Mouse (Mus musculus): Measurements from ENCODE around the gene Col11a2. TPM values are rescaled to one million over a fixed set of nuclear protein-coding genes. Genes with fewer than 3 reads are reported as not detected.

Gene Col11a2
- 3.9 TPM for polyA plus RNA-seq (2017; shearing (Covaris generic))

DNA sequence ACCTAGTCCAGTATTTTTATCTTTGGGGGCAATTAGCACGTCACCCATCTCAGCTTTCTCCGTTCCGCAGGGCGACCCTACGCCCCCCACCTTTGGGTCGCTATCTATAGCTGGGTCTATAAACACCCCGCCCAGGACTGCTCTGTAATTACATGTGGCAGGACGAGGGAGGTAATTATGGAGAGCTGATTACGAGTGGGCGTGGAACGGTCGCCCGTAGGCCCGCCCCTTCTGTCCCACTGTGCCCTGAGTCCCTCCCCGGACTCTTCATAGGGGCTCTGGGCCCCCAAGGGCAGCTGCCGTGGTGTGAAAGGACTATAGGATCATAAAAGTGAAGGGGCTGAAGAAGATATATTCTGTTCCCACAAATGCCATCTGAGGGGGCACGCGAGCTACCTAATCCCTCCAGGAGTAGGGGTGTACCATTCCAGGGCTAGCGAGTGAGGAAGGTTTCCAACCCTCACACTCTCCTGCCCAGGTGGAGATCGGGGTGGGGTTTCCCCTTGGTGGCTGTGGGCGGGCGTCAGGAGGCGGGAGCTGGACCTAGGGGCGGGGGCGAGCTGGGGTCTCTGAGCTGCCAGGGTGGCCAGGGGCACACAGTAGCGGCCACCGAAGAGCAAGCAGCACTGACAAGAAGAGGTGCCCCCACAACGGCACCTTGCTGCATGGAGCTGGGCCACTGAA, at the start of gene Col11a2:
Gene Col11a2, plus strand, starts transcription at position 560 of the 684 bp plus-strand sequence.

DNA sequence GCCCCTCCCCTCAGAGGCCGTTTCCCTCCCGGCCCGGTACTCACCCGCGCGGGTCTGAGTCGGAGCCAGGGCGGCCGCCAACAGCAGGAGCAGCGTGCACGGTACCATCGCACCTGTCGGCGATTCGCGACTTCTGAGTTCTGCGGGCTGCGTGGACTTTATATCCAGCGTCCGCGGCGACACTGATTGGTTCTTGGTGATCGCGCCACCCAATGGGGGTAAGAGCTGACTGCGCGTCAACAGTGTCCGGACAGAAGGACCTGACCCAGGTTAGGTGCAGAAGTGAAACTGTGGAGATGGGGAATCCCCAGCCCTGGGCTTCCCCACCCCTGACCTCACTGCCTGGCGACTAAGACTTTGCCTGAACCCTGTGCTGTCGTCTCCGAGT, 39.1 kb upstream of the Col11a2 start, which contains the start of gene H2-K1:
Gene H2-K1, minus strand, starts transcription at position 198 of the 388 bp plus-strand sequence.

DNA sequence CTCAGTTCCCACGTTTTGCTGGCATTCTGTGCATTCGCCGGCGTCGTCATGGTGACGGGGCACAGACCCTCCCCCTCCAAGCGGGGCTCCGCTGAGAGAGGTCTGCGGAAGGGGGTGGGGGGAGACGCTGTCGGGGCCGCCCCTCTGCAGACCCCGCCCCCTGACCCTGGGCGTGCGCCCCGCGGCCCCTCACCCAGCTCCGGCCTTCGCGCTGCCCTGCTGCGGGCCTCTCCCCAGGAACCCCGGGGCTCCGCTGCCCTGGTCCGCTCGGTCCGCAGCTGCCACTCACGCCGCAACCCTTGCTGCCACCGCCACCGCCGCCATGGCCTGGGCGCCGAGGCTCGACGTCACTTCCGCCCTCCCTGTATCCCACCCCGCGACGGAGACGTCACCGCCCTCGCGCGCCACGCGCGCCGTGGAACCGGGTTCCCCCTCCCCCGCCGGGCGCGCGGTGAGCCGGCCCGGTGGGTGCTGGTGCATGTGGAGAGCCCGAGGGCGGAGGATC, 14.9 kb upstream of the Col11a2 start, which contains the start of gene Ring1:
Gene Ring1, minus strand, starts transcription at position 364 of the 505 bp plus-strand sequence.

DNA sequence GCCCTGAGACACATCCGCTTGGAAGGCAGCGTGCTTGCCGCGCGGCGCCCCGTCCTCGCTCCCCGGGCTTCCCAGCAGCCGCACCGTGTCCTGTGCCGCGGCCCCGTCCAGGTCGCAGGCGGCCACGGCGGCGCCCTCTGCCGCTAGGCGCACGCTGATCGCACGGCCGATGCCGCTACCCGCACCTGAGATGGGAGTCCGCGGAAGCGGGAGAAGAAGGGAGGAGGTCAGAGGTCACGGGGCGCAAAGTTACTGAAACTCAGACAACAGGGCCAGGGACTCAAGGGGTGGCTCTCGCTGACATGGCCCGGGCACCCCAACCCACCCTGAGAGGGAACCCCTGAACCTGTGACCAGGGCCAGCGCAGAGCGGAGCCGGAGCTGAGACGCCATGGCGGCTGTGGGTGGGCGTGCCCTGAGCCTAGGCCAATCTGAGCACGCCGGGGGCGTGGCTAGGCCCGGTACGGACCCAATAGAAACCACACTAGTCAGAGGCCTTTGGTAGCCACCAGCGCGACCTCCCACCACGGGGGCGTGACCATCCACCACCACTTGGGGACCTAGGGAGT, 11.5 kb upstream of the Col11a2 start, which contains the start of gene H2-Ke6:
Gene H2-Ke6, minus strand, starts transcription at position 405 of the 568 bp plus-strand sequence.

DNA sequence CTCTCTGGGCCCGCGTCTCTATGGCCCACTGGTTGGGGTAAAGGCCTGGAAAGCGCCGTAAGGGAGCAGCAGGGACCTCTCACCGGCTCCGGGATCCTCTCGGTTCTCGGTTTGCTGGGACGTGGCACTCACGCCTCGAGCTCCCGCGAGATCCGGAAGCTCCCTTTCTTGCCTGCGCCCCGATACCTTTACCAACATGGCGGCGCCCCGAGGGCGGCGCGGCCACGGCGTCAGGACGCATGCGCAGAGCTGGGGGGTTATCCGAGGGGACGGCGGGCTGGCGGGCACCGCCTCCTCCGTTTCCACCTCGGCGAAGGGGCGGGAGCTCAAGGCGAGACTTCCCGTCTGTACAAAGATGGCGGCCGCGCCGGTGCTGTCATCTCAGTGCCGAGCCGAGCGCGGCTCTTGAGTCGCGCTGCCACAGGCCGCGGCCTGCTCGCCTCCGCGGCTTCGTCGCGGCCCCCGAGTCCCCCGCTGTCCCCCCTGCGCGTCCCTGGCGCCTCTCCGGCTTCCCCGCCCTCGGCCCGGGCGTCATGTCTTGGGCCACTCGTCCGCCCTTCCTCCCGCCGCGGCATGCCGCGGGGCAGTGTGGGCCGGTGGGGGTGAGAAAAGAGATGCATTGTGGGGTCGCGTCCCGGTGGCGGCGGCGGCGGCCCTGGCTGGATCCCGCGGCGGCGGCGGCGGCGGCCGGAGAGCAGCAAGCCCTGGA, 7.6 kb upstream of the Col11a2 start, which contains the start of the genes Slc39a7 and Rxrb:
Gene Slc39a7, minus strand, starts transcription at position 218 of the 709 bp plus-strand sequence.
Gene Rxrb, plus strand, starts transcription at position 348 of the 709 bp plus-strand sequence.

DNA sequence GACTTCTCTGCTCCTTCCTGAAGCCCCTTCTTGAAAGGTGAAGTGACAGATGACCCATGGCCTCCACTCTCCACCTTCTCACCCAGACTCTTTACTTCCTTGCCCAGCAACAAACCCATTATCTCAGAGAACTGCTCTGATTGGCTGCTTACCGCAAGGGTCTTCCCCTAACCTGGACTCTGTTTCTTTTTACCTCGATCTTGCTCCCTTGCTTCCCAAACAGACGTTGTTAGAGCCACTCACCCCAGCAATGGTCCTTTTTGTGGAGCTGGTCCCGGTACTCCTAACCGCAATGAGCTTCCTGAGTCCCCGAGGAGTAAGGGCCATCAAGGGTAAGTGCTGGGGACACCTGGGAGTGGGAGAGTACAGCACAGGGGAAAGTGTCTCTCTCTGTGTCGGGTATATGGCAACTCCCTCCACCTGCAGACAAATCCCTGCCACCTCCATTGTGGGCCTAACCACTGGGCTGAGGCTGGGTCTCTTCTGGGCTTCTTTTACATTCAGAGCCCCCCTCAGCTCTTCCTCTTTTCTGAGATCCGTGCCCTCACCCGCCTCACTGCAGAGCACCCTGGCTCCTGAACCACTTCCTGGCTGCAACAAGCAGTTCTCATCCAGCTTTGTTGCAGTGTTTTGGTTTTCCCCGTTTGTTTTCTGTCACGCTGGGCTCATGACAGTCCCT, 53.1 kb downstream of the Col11a2 start, which contains the start of gene H2-Oa:
Gene H2-Oa, plus strand, starts transcription at position 144 of the 679 bp plus-strand sequence.

Other genes starting within 250 kb of the Col11a2 start
- gene Kank3, start 228.9 kb upstream of the Col11a2 start, polyA plus RNA-seq (2017; shearing (Covaris generic)), result 8.6 TPM
- gene Rps28, start 214.9 kb upstream of the Col11a2 start, polyA plus RNA-seq (2017; shearing (Covaris generic)), result 904 TPM
- 318 TPM for gene Ndufa7, start 214.9 kb upstream of the Col11a2 start, polyA plus RNA-seq (2017; shearing (Covaris generic))
- gene Cd320, start 196.3 kb upstream of the Col11a2 start, polyA plus RNA-seq (2017; shearing (Covaris generic)), result 19.6 TPM
- not detected for gene Gm7029, start 165.6 kb upstream of the Col11a2 start, polyA plus RNA-seq (2017; shearing (Covaris generic))
- gene Kifc1, start 148.8 kb upstream of the Col11a2 start, polyA plus RNA-seq (2017; shearing (Covaris generic)), result 9.8 TPM
- gene Platr17, start 134.3 kb upstream of the Col11a2 start, polyA plus RNA-seq (2017; shearing (Covaris generic)), result 4.2 TPM
- gene Daxx, start 130.0 kb upstream of the Col11a2 start, polyA plus RNA-seq (2017; shearing (Covaris generic)), result 123 TPM
- 644 TPM for gene Tapbp, start 123.5 kb upstream of the Col11a2 start, polyA plus RNA-seq (2017; shearing (Covaris generic))
- gene Zbtb22, start 123.5 kb upstream of the Col11a2 start, polyA plus RNA-seq (2017; shearing (Covaris generic)), result 22.0 TPM
- 184 TPM for gene Rgl2, start 109.9 kb upstream of the Col11a2 start, polyA plus RNA-seq (2017; shearing (Covaris generic))
- 142 TPM for gene Pfdn6, start 99.1 kb upstream of the Col11a2 start, polyA plus RNA-seq (2017; shearing (Covaris generic))
- 72.1 TPM for gene Wdr46, start 98.8 kb upstream of the Col11a2 start, polyA plus RNA-seq (2017; shearing (Covaris generic))
- gene B3galt4, start 87.9 kb upstream of the Col11a2 start, polyA plus RNA-seq (2017; shearing (Covaris generic)), result 34.4 TPM
- 76.7 TPM for gene Vps52, start 83.6 kb upstream of the Col11a2 start, polyA plus RNA-seq (2017; shearing (Covaris generic))
- gene Rps18, start 83.4 kb upstream of the Col11a2 start, polyA plus RNA-seq (2017; shearing (Covaris generic)), result 2,208 TPM
- gene H2-K1, start 39.1 kb upstream of the Col11a2 start, polyA plus RNA-seq (2017; shearing (Covaris generic)), result 11,991 TPM
- gene Ring1, start 14.8 kb upstream of the Col11a2 start, polyA plus RNA-seq (2017; shearing (Covaris generic)), result 35.8 TPM
- 310 TPM for gene H2-Ke6, start 11.4 kb upstream of the Col11a2 start, polyA plus RNA-seq (2017; shearing (Covaris generic))
- gene Slc39a7, start 7.8 kb upstream of the Col11a2 start, polyA plus RNA-seq (2017; shearing (Covaris generic)), result 128 TPM
- gene Rxrb, start 7.6 kb upstream of the Col11a2 start, polyA plus RNA-seq (2017; shearing (Covaris generic)), result 72.5 TPM
- gene H2-Oa, start 52.9 kb downstream of the Col11a2 start, polyA plus RNA-seq (2017; shearing (Covaris generic)), result 27.0 TPM
- 96.3 TPM for gene H2-DMa, start 80.1 kb downstream of the Col11a2 start, polyA plus RNA-seq (2017; shearing (Covaris generic))
- gene Brd2, start 83.2 kb downstream of the Col11a2 start, polyA plus RNA-seq (2017; shearing (Covaris generic)), result 212 TPM
- 4.9 TPM for gene H2-DMb2, start 103.9 kb downstream of the Col11a2 start, polyA plus RNA-seq (2017; shearing (Covaris generic))
- 2.7 TPM for gene H2-DMb1, start 113.6 kb downstream of the Col11a2 start, polyA plus RNA-seq (2017; shearing (Covaris generic))
- gene Tap1, start 148.1 kb downstream of the Col11a2 start, polyA plus RNA-seq (2017; shearing (Covaris generic)), result 402 TPM
- 470 TPM for gene Psmb9, start 148.3 kb downstream of the Col11a2 start, polyA plus RNA-seq (2017; shearing (Covaris generic))
- 1,148 TPM for gene Psmb8, start 158.3 kb downstream of the Col11a2 start, polyA plus RNA-seq (2017; shearing (Covaris generic))
- gene Tap2, start 164.1 kb downstream of the Col11a2 start, polyA plus RNA-seq (2017; shearing (Covaris generic)), result 323 TPM
- 97.5 TPM for gene H2-Ob, start 199.5 kb downstream of the Col11a2 start, polyA plus RNA-seq (2017; shearing (Covaris generic))
- gene H2-Ab1, start 218.3 kb downstream of the Col11a2 start, polyA plus RNA-seq (2017; shearing (Covaris generic)), result 25.3 TPM
- gene H2-Aa, start 248.4 kb downstream of the Col11a2 start, polyA plus RNA-seq (2017; shearing (Covaris generic)), result 18.1 TPM

Data from CD4-positive, CD25-positive, alpha-beta regulatory T cell (primary cell).